Mouse (Mus musculus) embryonic facial prominence, embryonic 11.5 days (tissue): ENCODE measurements at regions not wholly inside any gene's neighbourhood (a gene's known extent, or its start where the extent isn't known, plus 50 kb on each side); places are given as distances from the start of the nearest gene placed in this dataset.

Experiments
- ATAC-seq: fragments of 200-750 bp; cut with Nextera tagmentation; replicated peaks from 2 replicates; pipeline ENCODE4 v1.8.0; 2017; ENCODE audit warnings: low read depth; ENCODE audit not compliant: insufficient number of reproducible peaks, low FRiP score, low TSS enrichment
- DNase-seq: peaks from one replicate; pipeline ENCODE4 v3.0.0-alpha.2; 2015; ENCODE audit warnings: low spot score
- H3K27ac ChIP-seq: fragments of 300-500 bp; sonication (generic); replicated peaks from 2 replicates; pipeline ENCODE4 v1.5.1; 2014; ENCODE audit warnings: mild to moderate bottlenecking, low read depth, low read length, control low read depth
- H3K27me3 ChIP-seq: fragments of 300-500 bp; sonication (generic); 2 replicates; pipeline ENCODE4 v1.6.1; 2014; ENCODE audit warnings: mild to moderate bottlenecking, low read length, moderate library complexity, mixed read lengths; ENCODE audit not compliant: control insufficient read depth, insufficient read depth
- H3K36me3 ChIP-seq: fragments of 300-500 bp; sonication (generic); replicated peaks from 2 replicates; pipeline ENCODE4 v1.6.1; 2014; ENCODE audit warnings: low read depth, mild to moderate bottlenecking, low read length, moderate library complexity, mixed read lengths; ENCODE audit not compliant: control insufficient read depth, insufficient read depth
- H3K4me1 ChIP-seq: fragments of 300-500 bp; sonication (generic); 2 replicates; pipeline ENCODE4 v1.6.1; 2014; ENCODE audit warnings: low read length, mixed read lengths; ENCODE audit not compliant: control insufficient read depth, insufficient read depth
- H3K4me2 ChIP-seq: fragments of 300-500 bp; sonication (generic); 2 replicates; pipeline ENCODE4 v1.6.1; 2014; ENCODE audit warnings: low read depth, mild to moderate bottlenecking, control low read depth, low read length, moderate library complexity
- H3K4me3 ChIP-seq: fragments of 300-500 bp; sonication (generic); 2 replicates; pipeline ENCODE4 v1.5.1; 2014; ENCODE audit warnings: low read depth, low read length, control low read depth
- H3K9ac ChIP-seq: fragments of 300-500 bp; sonication (generic); replicated peaks from 2 replicates; pipeline ENCODE4 v1.6.1; 2014; ENCODE audit warnings: mild to moderate bottlenecking, control low read depth, low read length
- H3K9me3 ChIP-seq: fragments of 300-500 bp; sonication (generic); replicated peaks from 2 replicates; pipeline ENCODE4 v1.6.1; 2016; ENCODE audit warnings: mild to moderate bottlenecking, low read length, inconsistent platforms, mixed read lengths; ENCODE audit not compliant: control insufficient read depth
- WGBS: fragments of 180-500 bp; shearing (Covaris S2); extraction: QIAGEN DNeasy Blood & Tissue Kit; methylation state at CpG from one replicate; pipeline ENCODE4 v1.1.7; 2014; 5-methylcytosine and 5-hydroxymethylcytosine counted together

GRCm38 (mm10) chr5:76413886-76414285 is 50.3 kb upstream of the Nmu start:
- H3K9me3 ChIP-seq, result no peaks in the 10 kb centered on the region
- H3K36me3 ChIP-seq, result no peaks in the 10 kb centered on the region
- H3K4me3 ChIP-seq, result no peak overlapping the region
- peak; percentile 36 for DNase-seq
- ATAC-seq, result no peak
- no peak overlapping the region for H3K4me2 ChIP-seq
- WGBS, result 86% methylated on average over 3 of the region's 3 CpGs
- H3K4me1 ChIP-seq, result no peaks in the 10 kb centered on the region
- no peak overlapping the region for H3K27ac ChIP-seq
- H3K27me3 ChIP-seq, result no peaks in the 10 kb centered on the region
- no peak overlapping the region for H3K9ac ChIP-seq

GRCm38 (mm10) chr5:76416256-76416655 is 52.7 kb upstream of the Nmu start:
- Histone ChIP-seq H3K36me3 (no peaks in the 10 kb centered on the region), H3K4me3 (no peak overlapping the region), H3K9me3 (no peaks in the 10 kb centered on the region), H3K9ac (no peak overlapping the region), H3K27me3 (no peaks in the 10 kb centered on the region), H3K27ac (no peak overlapping the region), H3K4me1 (no peaks in the 10 kb centered on the region), H3K4me2 (no peak overlapping the region)
- 79% methylated on average over 6 of the region's 6 CpGs for WGBS
- ATAC-seq (no peak), DNase-seq (peak; percentile 3)

GRCm38 (mm10) chr5:76417137-76417536 is 53.5 kb upstream of the Nmu start:
- no peak for ATAC-seq
- Histone ChIP-seq H3K27me3 (no peaks in the 10 kb centered on the region), H3K9me3 (no peaks in the 10 kb centered on the region), H3K27ac (no peak overlapping the region), H3K4me1 (no peaks in the 10 kb centered on the region), H3K36me3 (no peaks in the 10 kb centered on the region), H3K4me3 (no peak overlapping the region), H3K9ac (no peak overlapping the region), H3K4me2 (no peak overlapping the region)
- DNase-seq, result no peak
- 78% methylated on average over 4 of the region's 4 CpGs for WGBS

- ATAC-seq (0 out of 2 replicates have a peak, but pooled peaks have one; percentile 79), DNase-seq (peak; percentile 23)
- Histone ChIP-seq H3K36me3 (no peaks in the 10 kb centered on the region), H3K9ac (no peak overlapping the region), H3K4me2 (no peak overlapping the region), H3K9me3 (no peaks in the 10 kb centered on the region), H3K27ac (no peak overlapping the region), H3K4me1 (no peaks in the 10 kb centered on the region), H3K27me3 (no peaks in the 10 kb centered on the region), H3K4me3 (no peak overlapping the region)
- WGBS, result 85% methylated on average over 17 of the region's 17 CpGs
Observed at GRCm38 (mm10) chr5:76418901-76419823, 55.6 kb upstream of the Nmu start.

- ATAC-seq (no peak), DNase-seq (no peak)
- no peaks in the 10 kb centered on the region for H3K27me3 ChIP-seq
- H3K4me2 ChIP-seq, result no peak overlapping the region
- no peaks in the 10 kb centered on the region for H3K4me1 ChIP-seq
- 82% methylated on average over 1 of the region's 1 CpGs for WGBS
- no peaks in the 10 kb centered on the region for H3K36me3 ChIP-seq
- H3K27ac ChIP-seq, result no peak overlapping the region
- H3K4me3 ChIP-seq, result no peak overlapping the region
- no peak overlapping the region for H3K9ac ChIP-seq
- H3K9me3 ChIP-seq, result no peaks in the 10 kb centered on the region
Observed at GRCm38 (mm10) chr5:76419841-76420240, 56.3 kb upstream of the Nmu start.

GRCm38 (mm10) chr5:76420606-76421005 is 57.0 kb upstream of the Nmu start:
- 83% methylated on average over 6 of the region's 6 CpGs for WGBS
- Histone ChIP-seq H3K4me2 (no peak overlapping the region), H3K4me3 (no peak overlapping the region), H3K27ac (no peak overlapping the region), H3K36me3 (no peaks in the 10 kb centered on the region), H3K4me1 (no peaks in the 10 kb centered on the region), H3K27me3 (no peaks in the 10 kb centered on the region), H3K9me3 (no peaks in the 10 kb centered on the region), H3K9ac (no peak overlapping the region)
- ATAC-seq (no peak), DNase-seq (no peak)

- Histone ChIP-seq H3K9me3 (no peaks in the 10 kb centered on the region), H3K4me1 (no peaks in the 10 kb centered on the region), H3K27ac (no peak overlapping the region), H3K27me3 (no peaks in the 10 kb centered on the region), H3K9ac (no peak overlapping the region), H3K4me2 (no peak overlapping the region), H3K4me3 (no peak overlapping the region), H3K36me3 (no peaks in the 10 kb centered on the region)
- 88% methylated on average over 5 of the region's 5 CpGs for WGBS
- DNase-seq, result no peak
- ATAC-seq, result no peak
Observed at GRCm38 (mm10) chr5:76423593-76423992, 60.0 kb upstream of the Nmu start.

- no peak overlapping the region for H3K9ac ChIP-seq
- no peak overlapping the region for H3K27ac ChIP-seq
- H3K9me3 ChIP-seq, result no peaks in the 10 kb centered on the region
- no peaks in the 10 kb centered on the region for H3K36me3 ChIP-seq
- no peak overlapping the region for H3K4me2 ChIP-seq
- ATAC-seq (no peak), DNase-seq (no peak)
- H3K27me3 ChIP-seq, result no peaks in the 10 kb centered on the region
- H3K4me3 ChIP-seq, result no peak overlapping the region
- WGBS, result 75% methylated on average over 2 of the region's 2 CpGs
- H3K4me1 ChIP-seq, result no peaks in the 10 kb centered on the region
Observed at GRCm38 (mm10) chr5:76425680-76426079, 58.2 kb upstream of the Gm7271 start.
